Mouse (Mus musculus) embryo, embryonic 11 days (tissue): ENCODE measurements around the gene Sult2a7.

ENCODE experiments used
- DNase-seq: peaks from one replicate; pipeline ENCODE4 v3.0.0-alpha.2; 2015

Gene Sult2a7

DNA sequence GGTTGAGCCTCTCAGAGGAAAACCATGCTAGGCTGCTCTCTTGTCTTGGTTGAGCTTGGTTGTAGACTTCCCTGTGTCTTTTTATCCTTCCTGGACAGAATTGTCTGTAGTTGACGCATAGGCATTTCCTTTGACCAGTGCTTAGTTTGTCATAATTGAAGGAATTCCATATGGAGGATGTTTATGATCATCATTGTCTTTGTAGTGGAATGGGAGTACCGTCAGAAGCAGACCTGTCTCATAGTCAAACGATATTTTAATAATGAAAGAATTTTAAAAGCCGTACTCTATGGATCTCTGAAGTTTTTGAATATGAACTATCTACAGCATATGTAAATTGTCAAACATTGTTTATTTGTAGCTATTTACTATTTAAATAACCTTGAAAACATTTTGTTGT lies at the start of gene Sult2a7:
Gene Sult2a7, minus strand, starts transcription at position 101 of the 400 bp plus-strand sequence.
- no peak for DNase-seq

DNA sequence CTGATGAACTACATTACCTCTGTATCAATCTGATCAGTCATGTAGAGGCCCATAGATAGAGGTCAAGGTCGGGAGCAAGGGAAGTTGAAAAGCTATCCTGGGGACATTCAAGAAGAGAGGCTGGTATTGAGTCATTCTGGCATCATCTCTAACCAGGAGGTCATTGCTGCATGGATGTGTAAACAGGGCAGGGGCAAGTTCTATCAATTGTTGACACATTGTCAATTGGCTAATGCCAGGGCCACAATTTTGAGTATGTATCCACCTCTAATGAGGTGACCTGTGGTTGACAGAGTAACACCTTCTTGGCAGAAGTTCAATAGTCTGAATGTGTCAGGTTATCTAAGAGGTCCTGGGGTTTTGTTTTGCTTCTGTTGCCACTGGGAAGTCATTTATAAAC lies 31.2 kb upstream of the Sult2a7 start:
- DNase-seq = no peak

GRCm38 (mm10) chr7:14522636-14523035 lies 28.6 kb upstream of the Sult2a7 start:
- no peak for DNase-seq

- DNase-seq = no peak
Measured at GRCm38 (mm10) chr7:14518301-14518700, 24.3 kb upstream of the Sult2a7 start.

GRCm38 (mm10) chr7:14492886-14493285 lies 1.1 kb downstream of the Sult2a7 start:
- DNase-seq = no peak

DNA sequence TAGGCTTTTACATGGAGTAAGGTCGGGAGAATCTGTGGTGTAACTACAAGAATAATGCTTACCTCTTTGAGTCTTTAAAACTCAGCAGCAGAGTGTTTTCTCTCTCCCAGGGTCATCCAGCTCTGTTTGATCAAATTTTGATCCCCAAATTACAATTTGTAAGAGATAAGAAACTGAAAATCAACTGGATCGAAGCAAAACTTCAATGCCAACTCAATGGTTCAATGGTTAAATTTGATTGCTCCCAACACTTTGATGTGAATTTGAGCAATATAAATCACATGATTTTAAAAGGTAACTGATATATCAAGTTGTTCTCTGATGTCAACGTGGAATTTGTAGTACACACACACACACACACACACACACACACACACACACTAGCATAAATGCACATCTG lies 47.5 kb downstream of the Sult2a7 start, which contains the start of gene Sult2a8:
Gene Sult2a8, minus strand, starts transcription at position 236 of the 400 bp plus-strand sequence.
- no peak for DNase-seq

- no peak for DNase-seq
Measured at GRCm38 (mm10) chr7:14439581-14439980, 54.4 kb downstream of the Sult2a7 start.

- no peak for DNase-seq
Measured at GRCm38 (mm10) chr7:14438484-14438883, 55.5 kb downstream of the Sult2a7 start.

- no peak for DNase-seq
Measured at GRCm38 (mm10) chr7:14438029-14438428, 56.0 kb downstream of the Sult2a7 start.
